Mouse (Mus musculus) neural tube, embryonic 14.5 days (tissue): ENCODE measurements around the gene Robo1. TPM values are rescaled to one million over a fixed set of nuclear protein-coding genes. Genes with fewer than 3 reads are reported as not detected.
A peak's percentile ranks its signal among the peaks of the same experiment; 100 is the strongest.

ENCODE experiments used
- ATAC-seq: fragments of 200-750 bp; cut with Nextera tagmentation; 2 replicates; pipeline ENCODE4 v1.8.0; 2017; ENCODE audit warnings: low read depth, mild to moderate bottlenecking, moderate TSS enrichment, moderate library complexity
- H3K27ac ChIP-seq: fragments of 300-500 bp; sonication (generic); 2 replicates; pipeline ENCODE4 v1.5.1; 2014; ENCODE audit warnings: low read depth, mild to moderate bottlenecking, control low read depth, low read length, moderate library complexity, mixed read lengths
- H3K27me3 ChIP-seq: fragments of 300-500 bp; sonication (generic); 2 replicates; pipeline ENCODE4 v1.6.1; 2014; ENCODE audit warnings: low read length; ENCODE audit not compliant: control insufficient read depth, insufficient read depth
- H3K36me3 ChIP-seq: fragments of 300-500 bp; sonication (generic); 2 replicates; pipeline ENCODE4 v1.6.1; 2014; ENCODE audit warnings: low read length, mixed read lengths; ENCODE audit not compliant: control insufficient read depth, insufficient read depth
- H3K4me1 ChIP-seq: fragments of 300-500 bp; sonication (generic); 2 replicates; pipeline ENCODE4 v1.6.1; 2014; ENCODE audit warnings: low read length; ENCODE audit not compliant: control insufficient read depth, insufficient read depth
- H3K4me2 ChIP-seq: fragments of 300-500 bp; sonication (generic); 2 replicates; pipeline ENCODE4 v1.6.1; 2014; ENCODE audit warnings: mild to moderate bottlenecking, low read depth, low read length, control low read depth
- H3K4me3 ChIP-seq: fragments of 300-500 bp; sonication (generic); 2 replicates; pipeline ENCODE4 v1.5.1; 2014; ENCODE audit warnings: low read depth, low read length, control low read depth, mixed read lengths
- H3K9ac ChIP-seq: fragments of 300-500 bp; sonication (generic); replicated peaks from 2 replicates; pipeline ENCODE4 v1.6.1; 2014; ENCODE audit warnings: low read depth, mild to moderate bottlenecking, control low read depth, low read length, mixed read lengths
- H3K9me3 ChIP-seq: fragments of 300-500 bp; sonication (generic); 2 replicates; pipeline ENCODE4 v1.6.1; 2016; ENCODE audit warnings: low read length; ENCODE audit not compliant: control insufficient read depth
- WGBS: fragments of 180-500 bp; shearing (Covaris S2); extraction: QIAGEN DNeasy Blood & Tissue Kit; methylation state at CpG from one replicate; pipeline ENCODE4 v1.1.7; 2014; 5-methylcytosine and 5-hydroxymethylcytosine counted together
- polyA plus RNA-seq: library from polyadenylated mRNA; unstranded; fragments of >200 nt; fragmentation: Nextera tagmentation; extraction: Ambion mirVana; gene quantifications from 2 replicates; pipeline ENCODE4 v1.2.1, GENCODE M21; 2014

The Robo1 gene
- polyA plus RNA-seq, 1 experiment from 2014 or later, result 46.2 TPM

GRCm38 (mm10) chr16:72765128-72765913, 457.2 kb downstream of the Robo1 start:
- ATAC-seq, result no peak
- no peak overlapping the region for H3K4me3 ChIP-seq
- no peaks in the 10 kb centered on the region for H3K4me1 ChIP-seq
- no peaks in the 10 kb centered on the region for H3K9me3 ChIP-seq
- no peak overlapping the region for H3K9ac ChIP-seq
- no peak overlapping the region for H3K4me2 ChIP-seq
- no peak overlapping the region for H3K27ac ChIP-seq
- H3K36me3 ChIP-seq, result no peaks in the 10 kb centered on the region
- WGBS, result 90% methylated on average over 9 of the region's 9 CpGs
- H3K27me3 ChIP-seq, result no peaks in the 10 kb centered on the region

GRCm38 (mm10) chr16:72769214-72769834, 461.2 kb downstream of the Robo1 start:
- 70% methylated on average over 8 of the region's 8 CpGs for whole genome bisulfite sequencing
- Histone ChIP-seq H3K4me1 (peaks cover 8% of the 10 kb centered on the region; the same call in 1 of the 2 replicates), H3K9me3 (no peaks in the 10 kb centered on the region), H3K27ac (no peak overlapping the region), H3K4me3 (no peak overlapping the region), H3K4me2 (no peak overlapping the region), H3K27me3 (no peaks in the 10 kb centered on the region), H3K9ac (no peak overlapping the region), H3K36me3 (no peaks in the 10 kb centered on the region)
- ATAC-seq, result no peak

GRCm38 (mm10) chr16:72772348-72772747, 464.2 kb downstream of the Robo1 start:
- Histone ChIP-seq H3K4me2 (no peak overlapping the region), H3K27me3 (no peaks in the 10 kb centered on the region), H3K27ac (no peak overlapping the region), H3K36me3 (no peaks in the 10 kb centered on the region), H3K4me1 (peaks cover 8% of the 10 kb centered on the region; the same call in 1 of the 2 replicates), H3K9me3 (no peaks in the 10 kb centered on the region), H3K4me3 (no peak overlapping the region), H3K9ac (no peak overlapping the region)
- 31% methylated on average over 5 of the region's 5 CpGs for WGBS
- no peak for ATAC-seq

- WGBS, result 45% methylated on average over 7 of the region's 7 CpGs
These were observed 464.9 kb downstream of the Robo1 start for GRCm38 (mm10) chr16:72773034-72773433.

GRCm38 (mm10) chr16:72778520-72778919, 470.4 kb downstream of the Robo1 start:
- H3K9ac ChIP-seq, result no peak overlapping the region
- 52% methylated on average over 9 of the region's 9 CpGs for WGBS

More at GRCm38 (mm10) chr16:72773034-72773433, 464.9 kb downstream of the Robo1 start:
- Histone ChIP-seq H3K9me3 (no peaks in the 10 kb centered on the region), H3K4me1 (peaks cover 8% of the 10 kb centered on the region; the same call in 1 of the 2 replicates), H3K9ac (no peak overlapping the region), H3K27me3 (no peaks in the 10 kb centered on the region), H3K36me3 (no peaks in the 10 kb centered on the region), H3K27ac (no peak overlapping the region), H3K4me3 (no peak overlapping the region), H3K4me2 (no peak overlapping the region)
- ATAC-seq, result no peak

GRCm38 (mm10) chr16:72782171-72782570, 474.1 kb downstream of the Robo1 start:
- H3K27me3 ChIP-seq, result no peaks in the 10 kb centered on the region
- ATAC-seq, result no peak
- H3K4me3 ChIP-seq, result no peak overlapping the region
- WGBS, result 42% methylated on average over 6 of the region's 6 CpGs
- H3K4me1 ChIP-seq, result 0 out of 2 replicates have a peak, but pooled peaks cover 6% of the 10 kb centered on the region
- no peak overlapping the region for H3K4me2 ChIP-seq
- H3K27ac ChIP-seq, result no peak overlapping the region
- H3K9ac ChIP-seq, result no peak overlapping the region
- H3K36me3 ChIP-seq, result no peaks in the 10 kb centered on the region
- H3K9me3 ChIP-seq, result no peaks in the 10 kb centered on the region

More at GRCm38 (mm10) chr16:72778520-72778919, 470.4 kb downstream of the Robo1 start:
- no peaks in the 10 kb centered on the region for H3K36me3 ChIP-seq
- ATAC-seq, result no peak
- H3K4me2 ChIP-seq, result no peak overlapping the region
- 0 out of 2 replicates have a peak, but pooled peaks cover 6% of the 10 kb centered on the region for H3K4me1 ChIP-seq
- H3K9me3 ChIP-seq, result no peaks in the 10 kb centered on the region
- no peak overlapping the region for H3K4me3 ChIP-seq
- H3K27ac ChIP-seq, result no peak overlapping the region
- H3K27me3 ChIP-seq, result no peaks in the 10 kb centered on the region

GRCm38 (mm10) chr16:72786079-72786478, 478.0 kb downstream of the Robo1 start:
- Histone ChIP-seq H3K36me3 (no peaks in the 10 kb centered on the region), H3K9ac (no peak overlapping the region), H3K4me2 (no peak overlapping the region), H3K4me1 (no peaks in the 10 kb centered on the region), H3K4me3 (no peak overlapping the region), H3K9me3 (no peaks in the 10 kb centered on the region), H3K27me3 (no peaks in the 10 kb centered on the region), H3K27ac (no peak overlapping the region)
- 89% methylated on average over 6 of the region's 6 CpGs for WGBS
- no peak for ATAC-seq

- Histone ChIP-seq H3K4me1 (no peaks in the 10 kb centered on the region), H3K9me3 (no peaks in the 10 kb centered on the region), H3K27me3 (no peaks in the 10 kb centered on the region), H3K9ac (no peak overlapping the region), H3K36me3 (no peaks in the 10 kb centered on the region), H3K4me3 (no peak overlapping the region), H3K4me2 (no peak overlapping the region), H3K27ac (no peak overlapping the region)
- no peak for ATAC-seq
- 39% methylated on average over 5 of the region's 5 CpGs for WGBS
These were observed 478.5 kb downstream of the Robo1 start for GRCm38 (mm10) chr16:72786636-72787035.

GRCm38 (mm10) chr16:72788017-72788416, 479.9 kb downstream of the Robo1 start:
- Histone ChIP-seq H3K4me1 (no peaks in the 10 kb centered on the region), H3K9me3 (no peaks in the 10 kb centered on the region), H3K27me3 (no peaks in the 10 kb centered on the region), H3K36me3 (no peaks in the 10 kb centered on the region), H3K9ac (no peak overlapping the region), H3K27ac (no peak overlapping the region), H3K4me3 (no peak overlapping the region), H3K4me2 (no peak overlapping the region)
- peak; percentile 86 for ATAC-seq
- 12% methylated on average over 7 of the region's 7 CpGs for WGBS
